ENCODE assay signal across 14 mouse cellular contexts in genomic region chr2:163411840-163412239, GRCm38 (mm10). TPM values are rescaled to one million over a fixed set of nuclear protein-coding genes. Genes with fewer than 3 reads are reported as not detected.
"Had no signal": no experiment of that assay in that cellular context is flagged by ENCODE, and none has a peak within 500 bp of the region (broad histone marks: within the 10 kb centered on the region; RNA-seq: fewer than 3 reads in every experiment).

No protein-coding gene starts in this region.

- H3K4me2 ChIP-seq: limb, embryonic 12.5 days; liver, embryonic 11.5 days; lung, embryonic 15.5 days; midbrain, embryonic 11.5 days; midbrain, embryonic 15.5 days; neural tube, embryonic 13.5 days had no signal

- H3K27me3 ChIP-seq: limb, embryonic 12.5 days; lung, embryonic 15.5 days; megakaryocyte, embryonic 14.5 days; midbrain, embryonic 15.5 days; neural tube, embryonic 13.5 days had no signal

- H3K27ac ChIP-seq: limb, embryonic 12.5 days; lung, embryonic 15.5 days; macrophage; midbrain, embryonic 15.5 days; neural tube, embryonic 13.5 days had no signal

- H3K9ac ChIP-seq: limb, embryonic 12.5 days; lung, embryonic 15.5 days; midbrain, embryonic 15.5 days; neural tube, embryonic 13.5 days had no signal

- H3K9me3 ChIP-seq: limb, embryonic 12.5 days; lung, embryonic 15.5 days; megakaryocyte, embryonic 14.5 days; midbrain, embryonic 15.5 days; neural tube, embryonic 13.5 days had no signal

- DNase-seq: kidney, adult 18-20 months; kidney, postnatal 10 days; kidney, postnatal 4 days; lung, postnatal 14 days; right cerebral cortex, postnatal 14 days had no signal

- H3K4me1 ChIP-seq: limb, embryonic 12.5 days; lung, embryonic 15.5 days; midbrain, embryonic 15.5 days had no signal

- ATAC-seq: midbrain, embryonic 15.5 days had no signal

- H3K4me3 ChIP-seq: limb, embryonic 12.5 days; lung, embryonic 15.5 days; megakaryocyte, embryonic 14.5 days; midbrain, embryonic 15.5 days; neural tube, embryonic 13.5 days had no signal

RNA-seq across cellular contexts. Expression of gene Jph2, which starts 14.0 kb away (rescaled TPM):
- total RNA-seq: monocyte, adult 5-6 weeks had no signal
- polyA plus RNA-seq: macrophage had no signal

RNA-seq across cellular contexts. Expression of gene Gdap1l1, which starts 26.4 kb away (rescaled TPM):
- total RNA-seq: monocyte, adult 5-6 weeks had no signal
